Mouse (Mus musculus): ENCODE data around the gene Podnl1.

DNA sequence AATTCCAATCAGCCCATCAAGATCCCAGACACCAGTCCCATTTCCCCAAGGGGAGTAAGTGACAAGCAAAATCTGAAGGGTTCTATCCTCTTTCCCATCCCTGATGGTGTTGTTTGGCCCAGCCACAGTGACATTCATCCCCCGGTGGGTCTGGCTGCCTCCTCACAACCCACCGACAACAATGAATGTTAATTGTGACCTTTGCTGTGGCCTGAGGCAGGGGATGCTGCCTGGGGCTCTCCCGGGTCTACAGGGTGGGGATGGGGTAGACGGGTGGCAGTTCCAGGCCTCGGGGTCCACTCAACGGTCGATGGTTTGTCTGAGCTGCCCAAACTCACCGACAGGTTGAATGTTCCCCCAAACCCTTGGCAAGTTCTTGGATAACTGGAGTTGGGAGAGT lies 52.8 kb downstream of the Podnl1 start:
- TF ChIP-seq CTCF (IDR thresholded peaks at IDR 0.05; ENCODE audit: low read depth) (no peak), EP300 (IDR thresholded peaks at IDR 0.05; ENCODE audit: low read depth) (no peak)
